Mouse (Mus musculus) duodenum, adult 2 months (tissue): ENCODE data around the gene Etaa1. TPM values are rescaled to one million over a fixed set of nuclear protein-coding genes. Genes with fewer than 3 reads are reported as not detected.

Source experiments
- polyA plus RNA-seq: library from polyadenylated mRNA; depleted of rRNA; stranded (reverse); fragments of >200 nt; gene quantifications from 2 replicates; pipeline ENCODE4 v1.2.3, GENCODE M21; 2012; ENCODE audit warnings: low replicate concordance; rRNA removed

The Etaa1 gene
- polyA plus RNA-seq, result 0.18 and 0.55 TPM in 2 replicates

GRCm38 (mm10) chr11:17953231-17954134, at the start of gene Etaa1:
Etaa1 (minus strand) TSS chr11:17953875.

